Mouse (Mus musculus) spleen, postnatal 14 days (tissue): ENCODE measurements around the gene Tesk1.

Source experiments
- DNase-seq, 2 experiments: peaks; one replicate each; pipeline ENCODE4 v3.0.0; 2021 to 2022; ENCODE audit warnings: low spot score in 2 of 2

Gene Tesk1

GRCm38 (mm10) chr4:43441639-43442038 lies at the start of gene Tesk1:
Gene Tesk1, plus strand, starts transcription at chr4:43441939.
- no peak for DNase-seq

GRCm38 (mm10) chr4:43394345-43394891 lies 47.3 kb upstream of the Tesk1 start:
- DNase-seq, result no peak

GRCm38 (mm10) chr4:43395147-43395546 lies 46.6 kb upstream of the Tesk1 start:
- no peak for DNase-seq

DNA sequence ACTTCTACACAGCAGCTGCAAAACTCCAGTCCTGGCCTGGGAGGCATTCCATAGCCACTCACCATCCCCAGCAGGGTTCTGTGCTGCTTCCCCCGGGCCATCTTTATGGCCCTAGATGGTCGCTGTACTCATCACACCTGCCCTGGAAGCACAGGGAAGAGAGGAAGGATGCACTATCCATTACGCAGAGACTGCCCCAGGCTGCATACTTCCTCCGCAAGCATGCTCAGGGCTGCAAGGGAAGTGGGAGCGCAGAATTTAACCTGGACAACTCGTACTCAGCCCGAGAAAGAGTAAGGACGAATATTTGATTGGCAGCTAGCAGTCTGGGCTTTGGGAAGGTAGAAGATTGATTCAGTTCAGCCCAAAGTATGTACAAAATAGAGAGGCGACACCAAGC lies 45.9 kb upstream of the Tesk1 start:
- no peak for DNase-seq

DNA sequence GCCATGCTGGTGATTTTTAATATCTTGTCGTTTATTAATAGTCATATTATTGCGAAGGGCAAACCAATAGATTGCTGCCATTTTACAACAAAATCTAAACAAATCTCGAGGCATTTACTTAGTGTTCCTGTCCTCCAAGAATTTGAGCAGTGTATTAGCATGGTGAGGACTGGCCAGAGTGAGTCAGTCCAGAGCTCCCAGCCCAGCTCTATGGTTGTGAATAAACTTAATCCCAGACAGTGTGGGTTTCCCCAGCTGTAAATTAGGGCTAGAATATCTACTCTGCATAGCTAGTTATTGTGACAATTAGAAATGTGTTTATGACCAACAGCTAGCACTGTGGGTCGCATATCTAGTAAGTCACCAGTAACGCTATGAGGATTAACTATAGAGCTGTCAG lies 45.4 kb upstream of the Tesk1 start:
- DNase-seq, result no peak

DNA sequence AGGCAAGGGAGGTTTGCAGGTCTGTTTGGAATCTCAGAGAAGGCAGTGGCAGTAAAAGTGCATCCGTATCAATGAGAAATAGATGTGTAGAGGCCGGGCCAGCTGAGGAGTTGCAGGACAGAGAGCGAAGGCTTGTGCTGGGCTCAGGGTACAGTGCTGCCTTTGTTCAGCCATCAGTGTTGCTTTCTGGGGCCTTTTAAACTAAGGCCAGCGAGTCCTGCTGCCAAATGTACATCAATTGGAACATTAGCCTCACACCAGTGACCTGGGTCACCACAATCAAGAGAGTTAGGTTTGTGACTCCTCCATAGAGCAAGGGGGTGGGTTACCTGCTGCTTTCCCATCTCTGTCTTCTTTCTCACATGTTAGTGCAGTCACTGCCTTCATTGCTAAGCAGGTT lies 43.7 kb upstream of the Tesk1 start:
- DNase-seq, result no peak

DNA sequence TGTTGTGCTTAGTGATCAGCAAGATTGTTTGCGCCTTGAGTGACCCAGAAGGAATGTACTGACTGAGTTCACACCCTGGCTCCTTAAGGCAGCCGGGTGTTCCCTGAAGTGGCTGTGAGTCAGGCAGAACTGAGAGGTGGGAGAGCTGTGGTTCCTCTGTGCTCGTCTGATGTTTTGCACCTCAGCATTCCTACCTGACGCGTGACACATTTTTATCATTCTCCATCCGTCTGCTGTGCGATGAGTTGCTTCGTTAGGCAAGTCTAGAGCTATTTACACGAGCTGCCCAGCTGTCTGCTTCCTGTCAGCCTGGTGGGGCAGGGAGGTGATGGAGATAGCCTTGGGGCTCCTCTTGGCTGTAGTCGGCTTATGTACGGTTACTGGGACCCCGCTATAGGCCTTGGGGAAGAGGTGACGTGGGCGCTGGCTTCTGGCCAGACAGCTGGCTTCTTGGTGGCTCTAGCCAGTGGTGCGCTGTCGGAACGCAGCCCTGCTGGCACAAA lies 42.9 kb upstream of the Tesk1 start:
- DNase-seq, result no peak

GRCm38 (mm10) chr4:43399391-43400131 lies 42.2 kb upstream of the Tesk1 start:
- no peak for DNase-seq

DNA sequence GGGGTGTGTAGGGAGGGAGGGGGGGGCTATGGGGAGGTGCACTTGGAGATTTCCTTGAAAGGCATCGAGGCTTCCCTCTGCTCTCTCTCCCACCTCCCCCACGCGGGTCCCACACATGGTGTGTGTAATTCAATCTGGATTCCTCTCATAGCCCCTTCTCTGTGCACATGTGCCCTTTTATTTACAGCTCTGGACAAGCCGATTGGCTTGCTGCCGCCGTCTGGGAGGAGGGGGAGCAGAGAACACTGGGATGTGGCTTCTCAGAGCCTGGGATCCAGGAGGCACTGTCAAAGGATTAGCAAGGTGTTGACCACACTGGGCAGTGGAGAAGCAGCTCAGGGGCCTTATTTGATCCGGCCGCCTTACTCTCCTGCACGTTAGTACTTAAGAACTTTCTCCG lies 40.8 kb upstream of the Tesk1 start:
- DNase-seq, result no peak

DNA sequence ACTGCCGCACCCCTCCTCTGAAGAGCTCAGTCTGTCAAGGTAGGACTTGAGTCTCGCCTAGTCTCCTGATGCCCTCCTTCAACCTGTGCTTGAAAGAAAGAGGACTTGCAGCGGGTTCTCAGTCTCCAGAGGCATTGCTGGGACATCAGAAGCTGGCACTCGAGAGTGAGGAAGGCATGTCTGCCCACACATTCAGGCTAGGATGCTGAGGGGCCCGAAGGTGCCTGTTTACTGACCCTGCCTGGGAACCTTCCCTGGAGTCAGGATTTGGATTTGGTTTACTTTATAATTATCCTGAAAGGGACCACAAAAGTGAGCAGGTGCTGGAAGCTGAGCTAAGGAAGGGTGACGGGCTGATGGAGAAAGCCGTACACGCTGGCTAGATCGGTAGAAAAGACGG lies 40.3 kb upstream of the Tesk1 start:
- no peak for DNase-seq

DNA sequence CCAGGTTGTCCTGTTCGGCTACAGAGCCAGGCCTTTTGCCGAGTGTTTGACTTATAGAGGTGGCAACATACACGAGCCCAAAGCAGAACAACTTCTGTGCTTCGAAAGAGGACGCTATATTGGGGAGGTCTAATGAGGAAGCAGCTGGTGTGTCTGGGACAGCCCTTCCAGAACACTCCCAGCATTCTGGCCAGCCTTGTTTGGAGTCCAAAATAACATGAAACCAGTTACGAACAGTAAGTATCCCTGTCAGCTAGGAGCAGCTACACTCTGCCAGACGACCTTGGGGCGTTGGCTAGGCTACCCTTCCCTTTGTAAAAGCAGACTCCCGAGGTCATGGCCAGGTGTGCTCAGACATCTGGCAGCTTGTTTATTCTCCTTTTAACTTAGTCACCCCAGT lies 39.5 kb upstream of the Tesk1 start:
- no peak for DNase-seq

DNA sequence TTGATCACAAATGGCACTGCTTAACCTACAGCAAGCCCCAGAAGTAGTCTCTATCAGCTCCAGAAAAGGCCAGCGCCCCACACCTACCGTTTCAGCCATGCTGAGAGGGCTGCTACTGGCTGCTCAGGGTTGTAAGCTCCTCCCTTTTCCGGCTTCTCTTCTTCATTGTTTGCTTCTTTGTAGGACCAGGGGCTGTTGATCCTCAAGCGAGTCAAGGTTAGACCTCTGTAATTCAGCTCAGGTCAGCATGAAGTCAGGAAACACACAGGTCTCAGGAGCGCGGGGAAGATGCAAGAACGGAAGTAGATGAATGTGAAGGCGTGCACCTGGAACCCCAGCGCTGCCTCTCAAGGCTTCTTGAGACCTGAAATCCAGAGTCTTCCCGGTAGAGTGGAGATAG lies 37.0 kb upstream of the Tesk1 start:
- DNase-seq, result no peak

- no peak for DNase-seq
These were observed 35.4 kb upstream of the Tesk1 start for GRCm38 (mm10) chr4:43406162-43406971.

DNA sequence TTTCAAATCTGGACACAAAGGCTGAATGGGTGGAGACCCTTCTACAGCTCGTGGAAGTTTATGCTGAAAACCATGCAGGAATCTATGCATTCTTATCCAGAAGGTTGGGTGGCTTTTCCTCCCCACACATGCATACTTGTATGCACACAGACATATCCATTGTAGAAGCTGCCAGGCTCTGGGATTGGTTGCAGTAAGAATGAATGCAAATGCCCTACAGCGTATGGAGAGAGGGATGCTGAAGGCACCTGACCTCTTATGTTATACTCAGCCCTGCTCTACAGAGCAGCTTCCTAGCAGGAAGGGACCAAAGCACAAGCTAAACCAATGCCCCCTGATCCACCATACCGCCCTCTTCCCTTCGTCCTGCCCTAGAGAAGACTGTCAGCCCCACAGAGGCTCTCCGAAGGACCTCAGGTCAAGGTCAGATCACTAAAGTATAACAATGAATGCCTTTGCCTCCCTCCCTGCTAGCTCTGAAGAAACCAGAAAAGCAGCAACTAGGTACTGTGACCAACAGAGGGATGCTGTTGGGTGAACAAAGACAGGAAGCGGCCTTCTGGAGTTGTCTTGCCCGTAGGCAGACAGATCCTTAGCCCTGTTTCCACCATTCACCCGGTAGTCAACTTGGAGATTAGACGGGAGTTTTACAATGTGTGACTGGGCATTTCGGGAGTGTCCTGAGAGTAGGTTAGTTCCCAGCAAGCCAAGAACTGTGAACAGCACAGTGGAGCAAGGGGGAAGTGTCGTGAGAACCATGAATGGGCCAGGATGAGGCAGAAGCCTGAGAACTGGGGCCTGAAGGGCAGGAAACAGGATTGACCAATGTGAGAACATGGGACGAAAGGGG lies 34.4 kb upstream of the Tesk1 start:
- no peak for DNase-seq

DNA sequence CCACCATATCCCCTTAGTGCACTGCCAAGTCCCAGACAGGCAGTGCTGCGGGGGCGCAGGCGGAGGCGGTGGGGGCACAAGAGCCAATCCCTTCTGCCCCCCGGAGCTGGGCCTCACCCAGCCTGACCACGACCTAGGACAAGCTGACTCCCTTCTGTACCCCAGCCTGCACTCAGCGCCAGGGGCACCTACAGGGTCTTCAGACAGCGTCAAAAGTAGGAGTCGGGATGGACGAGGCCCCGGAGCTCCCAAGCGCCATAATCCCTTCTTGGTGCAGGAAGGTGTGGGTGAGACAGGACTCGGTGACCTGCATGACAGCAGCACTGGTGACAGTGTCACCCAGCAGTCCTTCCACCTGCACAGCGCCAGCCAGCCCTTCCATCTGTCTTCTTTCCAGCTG lies 27.0 kb upstream of the Tesk1 start:
- no peak for DNase-seq

- no peak for DNase-seq
These were observed 26.3 kb upstream of the Tesk1 start for GRCm38 (mm10) chr4:43415221-43416070.

DNA sequence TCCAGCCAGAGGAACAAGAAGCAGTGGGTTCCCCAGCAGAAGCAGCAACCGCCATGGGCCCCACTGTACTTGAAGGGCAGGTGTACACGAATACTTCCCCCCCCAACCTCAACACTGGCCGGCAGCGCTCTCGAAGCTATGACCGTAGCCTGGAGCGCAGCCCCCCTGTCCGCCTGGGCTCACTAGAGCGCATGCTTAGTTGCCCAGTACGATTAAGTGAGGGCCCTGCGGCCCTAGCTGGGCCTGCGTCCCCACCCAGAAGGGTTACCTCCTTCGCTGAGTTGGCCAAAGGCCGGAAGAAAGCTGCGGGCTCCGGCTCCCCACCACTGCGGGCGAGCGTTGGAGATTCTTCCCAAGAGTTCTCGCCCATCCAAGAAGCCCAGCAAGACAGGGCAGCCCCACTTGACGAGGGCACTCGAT lies 25.7 kb upstream of the Tesk1 start:
- no peak for DNase-seq

DNA sequence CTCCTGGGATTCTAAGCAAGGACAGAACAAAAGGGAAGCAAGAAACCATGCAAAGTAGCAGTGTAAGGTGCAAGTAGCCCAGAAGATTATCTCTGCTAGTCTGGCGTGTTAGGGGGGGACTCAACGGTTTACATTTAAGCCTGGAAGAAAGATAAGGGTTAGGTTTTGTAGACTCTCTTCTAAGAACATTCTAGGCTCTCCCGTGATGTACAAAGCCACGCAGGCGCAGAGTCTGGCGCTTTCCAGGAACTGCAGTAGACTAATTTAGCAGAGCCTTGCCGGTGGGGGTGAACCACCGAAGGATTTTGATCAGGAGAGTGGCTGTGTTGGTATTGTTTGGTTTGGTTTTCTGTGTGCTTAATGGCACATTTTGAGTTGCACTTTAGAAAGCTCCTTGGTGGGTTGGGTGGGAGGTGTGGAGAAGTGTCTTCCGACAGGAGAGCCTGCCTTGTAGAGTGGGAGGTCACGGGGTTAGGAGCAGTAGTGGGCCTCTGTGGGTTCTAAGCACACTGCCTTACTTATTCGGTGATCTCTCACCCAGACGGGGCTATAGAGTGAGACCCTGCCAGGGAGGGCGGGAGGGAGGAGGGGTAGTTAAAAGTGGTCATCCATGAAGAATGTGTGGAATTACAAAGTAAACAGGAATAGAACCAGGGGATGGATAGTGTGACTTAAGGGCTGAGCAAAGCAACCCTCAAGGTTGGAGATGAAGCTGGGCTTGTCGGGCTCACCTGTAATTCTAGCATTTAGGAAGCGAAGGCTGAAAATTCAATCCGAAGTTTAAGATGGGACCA lies 24.3 kb upstream of the Tesk1 start:
- no peak for DNase-seq

DNA sequence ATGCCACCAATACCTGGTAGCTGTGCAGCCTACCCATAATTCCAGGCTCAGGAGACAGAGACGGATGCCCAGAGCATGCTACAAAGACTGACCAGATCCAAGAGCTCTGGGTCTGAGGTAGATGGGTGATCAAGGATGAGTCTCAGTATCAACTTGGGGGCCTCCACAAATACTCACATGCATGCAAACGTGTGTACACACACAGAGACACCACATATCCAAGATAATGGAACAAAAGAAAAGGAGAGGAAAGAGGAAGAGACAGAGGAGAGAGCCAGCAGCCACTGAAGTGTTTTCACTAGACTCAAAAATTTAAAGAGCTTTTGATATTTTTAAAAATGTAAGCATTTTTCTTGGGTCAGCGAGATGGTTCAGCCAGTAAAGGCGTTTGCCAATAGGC lies 23.3 kb upstream of the Tesk1 start:
- no peak for DNase-seq
